Mouse (Mus musculus) ovary, postnatal 10 days (tissue): ENCODE results near the gene Ccdc9.
"Not testable (repeated sequence)": the region's sequence is repeated elsewhere in the genome, so short reads cannot be mapped to it uniquely, and the experiment has no call there.

Experiments
- DNase-seq: peaks from one replicate; pipeline ENCODE4 v3.0.0; 2022; ENCODE audit warnings: low spot score

Ccdc9 gene

GRCm38 (mm10) chr7:16266593-16266992, 20.0 kb downstream of the Ccdc9 start:
- DNase-seq = not testable (repeated sequence)

- DNase-seq = no peak
These were observed 20.7 kb downstream of the Ccdc9 start for GRCm38 (mm10) chr7:16265856-16266255.

- no peak for DNase-seq
These were observed 22.8 kb downstream of the Ccdc9 start for GRCm38 (mm10) chr7:16263843-16264242.

GRCm38 (mm10) chr7:16263015-16263787, 23.4 kb downstream of the Ccdc9 start:
- no peak for DNase-seq

- DNase-seq = no peak
These were observed 25.5 kb downstream of the Ccdc9 start for GRCm38 (mm10) chr7:16261097-16261496.

- DNase-seq = no peak
These were observed 27.4 kb downstream of the Ccdc9 start, which contains the start of gene C5ar1 for GRCm38 (mm10) chr7:16259110-16259590. Gene C5ar1, minus strand, starts transcription at chr7:16259540.

- no peak for DNase-seq
These were observed 28.8 kb downstream of the Ccdc9 start for GRCm38 (mm10) chr7:16257830-16258229.

GRCm38 (mm10) chr7:16255963-16256362, 30.6 kb downstream of the Ccdc9 start:
- DNase-seq = not testable (repeated sequence)

- no peak for DNase-seq
These were observed 32.4 kb downstream of the Ccdc9 start for GRCm38 (mm10) chr7:16254195-16254594.

GRCm38 (mm10) chr7:16250687-16251086, 35.9 kb downstream of the Ccdc9 start:
- DNase-seq = no peak

- no peak for DNase-seq
These were observed 40.6 kb downstream of the Ccdc9 start for GRCm38 (mm10) chr7:16245958-16246357.

GRCm38 (mm10) chr7:16244067-16244466, 42.5 kb downstream of the Ccdc9 start, which contains the start of gene C5ar2:
Gene C5ar2, minus strand, starts transcription at chr7:16244154.
- DNase-seq = no peak

- no peak for DNase-seq
These were observed 44.4 kb downstream of the Ccdc9 start for GRCm38 (mm10) chr7:16242198-16242597.

- no peak for DNase-seq
These were observed 44.8 kb downstream of the Ccdc9 start for GRCm38 (mm10) chr7:16241787-16242186.

GRCm38 (mm10) chr7:16240978-16241303, 45.7 kb downstream of the Ccdc9 start:
- DNase-seq = no peak

GRCm38 (mm10) chr7:16240281-16240977, 46.2 kb downstream of the Ccdc9 start:
- no peak for DNase-seq

GRCm38 (mm10) chr7:16239554-16239997, 47.0 kb downstream of the Ccdc9 start:
- no peak for DNase-seq

GRCm38 (mm10) chr7:16229869-16230268, 56.7 kb downstream of the Ccdc9 start:
- DNase-seq = no peak
